Mouse (Mus musculus): ENCODE data around the gene Gatad1.
"Not testable (repeated sequence)": the region's sequence is repeated elsewhere in the genome, so short reads cannot be mapped to it uniquely, and the experiment has no call there.

Gene Gatad1

DNA sequence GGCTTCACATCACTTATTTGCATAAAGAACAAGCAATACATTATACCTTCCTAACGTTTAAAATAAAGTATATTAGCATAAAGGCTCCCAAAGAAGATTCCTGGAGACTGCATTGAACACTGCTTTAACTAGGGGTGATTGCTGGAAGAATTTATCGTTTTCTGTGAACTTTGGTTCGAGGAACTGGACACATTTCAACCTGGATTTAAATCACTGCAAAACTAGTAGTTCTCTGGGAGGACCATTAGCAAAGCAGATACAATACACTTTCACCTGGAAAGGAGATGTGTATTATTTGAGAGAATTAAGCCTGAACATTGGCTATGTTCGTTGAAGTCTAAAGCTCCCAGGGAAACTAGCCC lies 8.2 kb downstream of the Gatad1 start:
- H3K27me3 ChIP-seq (ENCODE audit: control insufficient read depth, insufficient read depth, low read length, poor library complexity, severe bottlenecking): no peaks in the 10 kb centered on the region
- peaks cover 4% of the 10 kb centered on the region for H3K36me3 ChIP-seq (ENCODE audit: control insufficient read depth, insufficient read depth, low read length, poor library complexity, severe bottlenecking)
- DNase-seq (ENCODE audit: low read depth, low spot score): no peak

DNA sequence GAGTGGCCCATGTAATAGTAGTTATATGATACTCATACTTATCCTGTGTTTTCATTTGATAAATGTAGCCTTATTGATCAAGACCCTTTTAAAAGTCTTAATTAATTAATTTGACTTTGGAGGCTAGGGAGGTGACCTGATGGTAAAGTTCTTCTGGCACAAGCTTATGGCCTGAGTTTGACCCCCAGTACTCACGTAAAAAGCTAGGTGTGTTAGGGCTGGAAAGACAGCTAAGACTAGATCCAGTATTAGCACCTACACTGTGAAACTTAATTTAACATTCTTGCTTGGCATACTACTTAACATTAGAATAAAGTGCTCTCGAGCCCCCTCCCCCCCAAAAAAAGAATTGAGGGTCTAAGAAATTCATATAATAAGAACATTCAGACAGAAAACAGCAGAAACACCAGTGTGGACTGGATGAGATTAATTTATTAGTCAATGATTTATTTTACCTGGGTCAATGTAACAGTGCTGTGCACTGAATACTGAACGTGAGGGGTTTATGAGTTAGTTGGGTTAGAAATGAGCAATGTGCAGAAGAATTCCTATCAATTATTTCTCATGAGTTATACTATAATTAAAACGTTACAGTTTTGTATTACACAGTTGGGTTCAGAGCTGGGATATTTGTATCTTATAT lies 8.7 kb downstream of the Gatad1 start:
- no peaks in the 10 kb centered on the region for H3K27me3 ChIP-seq (ENCODE audit: control insufficient read depth, insufficient read depth, low read length, poor library complexity, severe bottlenecking)
- DNase-seq (ENCODE audit: low read depth, low spot score): no peak
- H3K36me3 ChIP-seq (ENCODE audit: control insufficient read depth, insufficient read depth, low read length, poor library complexity, severe bottlenecking): peaks cover 5% of the 10 kb centered on the region

DNA sequence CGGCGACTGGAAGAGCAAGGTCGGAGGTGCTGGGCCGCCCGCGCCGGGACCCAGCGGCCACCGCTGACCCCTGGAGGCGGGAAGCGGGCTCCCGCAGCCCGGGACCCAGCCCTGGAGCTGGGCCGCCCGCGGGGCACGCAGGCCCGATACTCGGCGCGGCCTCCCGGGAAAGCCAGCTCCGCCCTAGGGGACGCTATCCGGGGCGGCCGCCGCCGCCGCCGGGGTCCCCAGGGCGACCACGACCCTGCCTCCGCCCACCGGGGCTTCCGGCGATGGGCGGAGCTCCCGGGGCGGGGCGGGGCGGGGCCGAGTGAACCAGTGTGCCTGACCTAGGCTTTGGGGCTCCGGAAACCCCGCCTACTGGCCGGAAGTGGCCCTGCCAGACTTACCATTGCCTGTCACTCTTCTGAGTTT lies 9.3 kb downstream of the Gatad1 start:
- Histone ChIP-seq H3K36me3 (ENCODE audit: control insufficient read depth, insufficient read depth, low read length, poor library complexity, severe bottlenecking) (peaks cover 7% of the 10 kb centered on the region), H3K27me3 (ENCODE audit: control insufficient read depth, insufficient read depth, low read length, poor library complexity, severe bottlenecking) (no peaks in the 10 kb centered on the region)
- peak; percentile 93 for DNase-seq (ENCODE audit: low read depth, low spot score)

DNA sequence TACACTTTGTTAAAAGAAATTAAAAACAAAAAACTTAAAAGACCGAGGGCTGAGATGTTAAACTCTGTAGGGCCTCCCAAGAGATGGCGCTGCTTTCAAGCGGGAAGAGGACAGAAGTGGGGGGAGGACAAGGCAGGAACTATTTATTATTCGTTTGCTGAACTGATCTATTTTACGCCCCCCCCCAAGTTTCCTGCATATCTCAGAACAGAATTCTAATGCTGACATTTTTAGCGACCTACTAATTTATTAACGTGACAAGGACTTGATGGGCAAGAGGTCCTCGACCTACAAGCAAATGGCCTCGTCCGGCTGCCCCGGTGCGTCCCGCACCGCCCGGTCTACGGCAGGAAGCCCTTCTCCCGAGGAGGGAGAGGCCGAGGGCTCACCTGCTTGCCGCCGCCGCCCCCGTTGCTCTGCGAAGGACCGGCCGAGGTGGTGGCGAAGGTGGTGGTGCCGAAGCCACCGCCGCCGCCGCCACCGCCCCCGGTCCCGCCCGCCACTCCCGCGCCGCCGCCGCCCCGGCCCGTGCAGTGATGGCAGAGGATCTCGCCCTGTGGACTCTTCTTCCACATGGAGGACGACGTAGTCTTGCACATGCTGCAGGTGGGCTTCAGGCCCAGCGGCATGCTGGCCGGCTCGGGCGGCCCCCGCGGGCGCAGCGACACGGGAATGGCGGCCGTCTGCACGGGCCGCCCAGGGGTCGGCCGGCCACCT lies 9.8 kb downstream of the Gatad1 start:
- peak; percentile 75 for DNase-seq (ENCODE audit: low read depth, low spot score)
- Histone ChIP-seq H3K27me3 (ENCODE audit: control insufficient read depth, insufficient read depth, low read length, poor library complexity, severe bottlenecking) (no peaks in the 10 kb centered on the region), H3K36me3 (ENCODE audit: control insufficient read depth, insufficient read depth, low read length, poor library complexity, severe bottlenecking) (peaks cover 7% of the 10 kb centered on the region)

DNA sequence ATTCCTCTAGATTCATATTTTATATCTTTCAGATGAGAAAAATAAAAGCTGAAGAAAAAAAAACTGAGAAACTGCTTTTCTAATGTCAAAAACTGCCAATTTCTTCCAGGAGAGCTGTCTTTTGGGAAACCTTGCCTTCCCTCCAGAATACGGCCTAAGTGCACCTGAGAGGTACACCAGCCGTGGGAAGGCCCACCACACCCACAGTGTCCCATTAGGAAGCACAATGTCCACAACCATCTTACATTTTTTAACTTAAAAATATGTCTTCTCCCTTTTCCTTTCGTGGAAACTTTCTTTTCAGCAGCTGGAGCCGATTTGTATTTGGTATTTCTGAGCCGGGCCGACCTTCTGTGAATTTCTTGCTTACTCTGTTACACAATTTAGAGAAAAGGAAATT lies 10.4 kb downstream of the Gatad1 start:
- no peaks in the 10 kb centered on the region for H3K27me3 ChIP-seq (ENCODE audit: control insufficient read depth, insufficient read depth, low read length, poor library complexity, severe bottlenecking)
- H3K36me3 ChIP-seq (ENCODE audit: control insufficient read depth, insufficient read depth, low read length, poor library complexity, severe bottlenecking): peaks cover 10% of the 10 kb centered on the region
- no peak for DNase-seq (ENCODE audit: low read depth, low spot score)

DNA sequence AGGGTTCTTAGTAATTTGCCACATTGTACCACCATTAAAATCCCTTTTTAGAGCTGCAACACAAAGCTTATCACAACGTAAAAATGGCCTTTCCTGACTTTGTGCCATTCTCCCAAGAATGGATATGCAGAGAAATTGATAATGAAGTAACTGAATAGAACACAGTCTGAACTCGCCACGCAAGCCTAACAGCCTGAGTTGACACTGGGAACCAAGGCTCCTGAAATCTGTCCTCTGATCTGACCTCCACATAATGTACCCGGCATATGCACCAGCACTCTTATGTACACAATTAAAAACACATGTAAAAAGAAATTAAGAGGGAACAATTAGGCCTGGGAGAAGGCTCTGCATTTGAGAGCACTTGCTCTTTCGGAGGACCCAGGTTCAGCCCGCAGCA lies 11.7 kb downstream of the Gatad1 start:
- Histone ChIP-seq H3K36me3 (ENCODE audit: control insufficient read depth, insufficient read depth, low read length, poor library complexity, severe bottlenecking) (peaks cover 12% of the 10 kb centered on the region), H3K27me3 (ENCODE audit: control insufficient read depth, insufficient read depth, low read length, poor library complexity, severe bottlenecking) (no peaks in the 10 kb centered on the region)
- DNase-seq (ENCODE audit: low read depth, low spot score): no peak

DNA sequence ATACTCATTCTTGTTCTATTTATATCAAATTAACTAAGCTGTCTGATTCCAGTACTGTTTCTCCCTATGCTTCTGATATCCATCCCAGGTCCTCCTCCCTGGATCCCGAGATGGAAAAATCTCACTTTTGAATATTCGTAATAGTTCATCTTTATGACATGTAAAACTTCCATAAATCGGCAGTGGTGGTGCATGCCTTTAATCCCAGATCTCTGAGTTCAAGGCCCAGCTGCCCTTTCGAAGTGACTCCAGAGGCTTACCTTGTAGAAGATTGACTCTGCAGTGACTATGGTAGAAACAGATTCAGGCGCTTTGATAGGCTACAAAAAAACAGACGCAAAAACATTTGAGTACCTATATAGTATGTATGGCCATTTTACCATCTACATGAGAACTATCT lies 12.4 kb downstream of the Gatad1 start:
- H3K36me3 ChIP-seq (ENCODE audit: control insufficient read depth, insufficient read depth, low read length, poor library complexity, severe bottlenecking): peaks cover 12% of the 10 kb centered on the region
- DNase-seq (ENCODE audit: low read depth, low spot score): no peak
- no peaks in the 10 kb centered on the region for H3K27me3 ChIP-seq (ENCODE audit: control insufficient read depth, insufficient read depth, low read length, poor library complexity, severe bottlenecking)

DNA sequence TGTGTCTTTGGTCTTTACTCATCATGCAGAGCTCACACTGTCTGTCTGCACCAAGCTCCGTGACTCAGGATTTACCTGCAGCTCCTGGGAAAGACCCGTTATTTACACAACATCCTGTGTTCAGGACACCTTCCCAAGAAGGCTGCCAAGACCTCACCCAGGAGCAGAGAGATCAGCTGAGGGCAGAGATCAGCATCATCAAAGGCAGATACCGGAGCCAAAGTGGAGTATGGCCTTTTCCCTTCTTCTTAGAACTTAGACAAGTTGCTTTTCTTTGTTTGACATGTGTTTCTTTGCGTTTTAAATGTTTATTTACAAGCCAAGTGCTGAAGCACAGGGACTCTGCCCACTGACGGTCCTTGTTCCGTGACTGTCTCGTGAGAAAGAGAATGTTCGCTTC lies 21.7 kb downstream of the Gatad1 start:
- 0 out of 2 replicates have a peak, but pooled peaks cover 2% of the 10 kb centered on the region for H3K36me3 ChIP-seq (ENCODE audit: control insufficient read depth, insufficient read depth, low read length, poor library complexity, severe bottlenecking)
- H3K27me3 ChIP-seq (ENCODE audit: control insufficient read depth, insufficient read depth, low read length, poor library complexity, severe bottlenecking): no peaks in the 10 kb centered on the region
- no peak for DNase-seq (ENCODE audit: low read depth, low spot score)

DNA sequence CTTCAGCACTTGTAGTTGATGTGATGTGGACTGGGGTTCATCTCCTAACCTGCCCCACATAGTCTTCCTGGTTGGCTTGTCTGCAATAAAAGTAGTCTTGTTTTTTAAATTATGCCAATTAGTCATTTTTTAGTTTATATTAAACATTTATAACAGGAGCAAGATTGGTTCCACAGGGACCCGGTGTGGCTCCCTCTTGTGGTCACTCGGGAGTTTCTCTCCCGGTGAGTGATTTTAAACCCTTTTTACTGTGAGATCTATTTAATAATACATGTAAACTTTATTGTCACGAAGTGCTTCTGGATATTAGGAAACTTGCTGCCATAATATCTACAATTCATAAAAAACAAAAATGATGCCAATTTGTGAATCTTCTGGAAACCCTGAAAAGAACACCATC lies 23.0 kb downstream of the Gatad1 start:
- H3K36me3 ChIP-seq (ENCODE audit: control insufficient read depth, insufficient read depth, low read length, poor library complexity, severe bottlenecking): 0 out of 2 replicates have a peak, but pooled peaks cover 2% of the 10 kb centered on the region
- DNase-seq (ENCODE audit: low read depth, low spot score): peak; percentile 35
- no peaks in the 10 kb centered on the region for H3K27me3 ChIP-seq (ENCODE audit: control insufficient read depth, insufficient read depth, low read length, poor library complexity, severe bottlenecking)

DNA sequence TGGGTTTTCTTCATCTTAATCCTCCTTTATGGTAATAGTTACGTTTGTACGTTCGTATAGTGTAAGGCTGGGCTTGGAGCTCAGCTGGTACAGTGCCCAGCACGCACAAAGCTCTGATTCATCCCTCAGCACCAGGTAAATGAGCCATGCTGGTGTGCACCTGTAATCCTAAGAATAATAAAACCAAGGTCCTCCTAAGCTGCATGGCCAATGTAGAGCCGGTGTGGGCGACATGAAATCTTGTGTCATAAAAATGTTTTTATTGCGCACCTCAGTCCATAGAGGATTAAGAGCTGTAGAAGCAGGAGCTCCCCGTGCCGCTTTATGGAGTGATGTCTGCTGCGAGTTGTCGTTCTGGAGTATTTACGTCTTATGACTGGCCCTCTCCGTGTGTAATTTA lies 23.7 kb downstream of the Gatad1 start:
- Histone ChIP-seq H3K27me3 (ENCODE audit: control insufficient read depth, insufficient read depth, low read length, poor library complexity, severe bottlenecking) (no peaks in the 10 kb centered on the region), H3K36me3 (ENCODE audit: control insufficient read depth, insufficient read depth, low read length, poor library complexity, severe bottlenecking) (0 out of 2 replicates have a peak, but pooled peaks cover 2% of the 10 kb centered on the region)
- no peak for DNase-seq (ENCODE audit: low read depth, low spot score)

DNA sequence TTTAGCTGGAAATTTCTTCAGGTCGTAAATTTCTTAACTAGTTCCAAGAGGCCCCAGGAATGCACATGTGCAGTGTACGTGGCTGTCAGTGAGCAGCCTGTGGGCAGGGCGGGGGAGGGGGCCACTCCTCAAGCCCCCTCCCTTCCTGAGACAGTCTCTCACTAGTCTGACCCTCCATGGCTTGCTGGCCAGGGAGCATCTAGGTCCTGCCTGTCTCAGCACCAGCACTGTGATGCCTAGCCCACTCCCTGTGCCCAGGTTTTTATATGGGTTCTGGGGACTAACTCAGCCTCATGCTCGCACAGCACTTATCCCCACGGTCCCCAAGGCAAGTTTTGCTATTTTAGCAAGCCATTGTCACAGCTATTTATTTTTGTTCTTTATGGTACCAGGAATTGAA lies 24.7 kb downstream of the Gatad1 start:
- 0 out of 2 replicates have a peak, but pooled peaks cover 2% of the 10 kb centered on the region for H3K36me3 ChIP-seq (ENCODE audit: control insufficient read depth, insufficient read depth, low read length, poor library complexity, severe bottlenecking)
- no peaks in the 10 kb centered on the region for H3K27me3 ChIP-seq (ENCODE audit: control insufficient read depth, insufficient read depth, low read length, poor library complexity, severe bottlenecking)
- no peak for DNase-seq (ENCODE audit: low read depth, low spot score)

DNA sequence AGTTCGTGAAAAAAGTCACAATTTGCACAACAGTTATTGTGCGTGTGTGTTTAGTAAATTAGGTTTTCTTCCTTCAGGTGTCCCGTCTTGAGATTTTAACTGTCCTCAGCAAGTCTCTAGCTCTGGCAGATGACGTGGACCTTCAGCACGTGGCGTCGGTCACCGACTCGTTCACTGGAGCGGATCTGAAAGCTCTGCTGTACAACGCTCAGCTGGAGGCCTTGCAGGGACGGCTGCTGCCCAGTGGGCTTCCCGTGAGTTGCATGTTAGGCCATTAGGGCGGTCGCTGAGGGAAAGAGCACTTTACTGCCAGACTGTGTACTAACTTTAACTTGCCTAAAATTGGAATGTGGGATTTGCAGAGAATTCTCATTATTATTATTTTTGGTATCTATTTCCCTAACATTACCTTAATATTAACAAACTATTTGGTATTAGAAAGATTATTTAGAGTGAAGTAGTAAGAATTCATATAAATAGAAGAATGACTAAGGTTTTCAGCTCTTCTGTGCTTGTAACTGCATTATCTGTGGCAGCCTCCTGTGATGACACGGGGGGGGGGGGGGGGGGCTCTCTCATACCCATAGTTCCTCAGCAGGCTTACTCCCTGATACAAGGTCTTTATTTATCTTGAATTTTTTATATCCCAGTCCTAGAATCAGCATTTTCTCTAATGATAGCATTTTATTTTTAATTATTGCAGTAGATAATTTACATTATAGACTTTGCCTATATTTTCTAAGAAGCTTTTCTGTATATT lies 25.3 kb downstream of the Gatad1 start:
- Histone ChIP-seq H3K36me3 (ENCODE audit: control insufficient read depth, insufficient read depth, low read length, poor library complexity, severe bottlenecking) (0 out of 2 replicates have a peak, but pooled peaks cover 2% of the 10 kb centered on the region), H3K27me3 (ENCODE audit: control insufficient read depth, insufficient read depth, low read length, poor library complexity, severe bottlenecking) (no peaks in the 10 kb centered on the region)
- no peak for DNase-seq (ENCODE audit: low read depth, low spot score)

DNA sequence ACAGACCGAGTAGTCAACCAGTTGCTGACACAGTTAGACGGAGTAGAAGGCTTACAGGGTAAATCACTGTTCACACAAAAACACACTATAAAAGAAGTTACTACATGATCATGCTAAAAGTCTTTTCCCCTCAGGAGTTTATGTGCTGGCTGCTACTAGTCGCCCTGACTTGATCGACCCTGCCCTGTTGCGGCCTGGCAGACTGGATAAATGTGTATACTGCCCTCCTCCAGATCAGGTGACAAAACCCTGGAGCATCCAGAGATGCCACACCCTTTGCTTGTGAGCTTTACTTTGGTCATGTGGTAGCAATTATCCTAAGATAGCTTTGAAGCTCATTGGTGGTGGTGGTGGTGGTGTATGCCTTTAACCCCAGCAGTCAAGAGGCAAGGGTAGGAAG lies 26.9 kb downstream of the Gatad1 start:
- DNase-seq (ENCODE audit: low read depth, low spot score): no peak
- Histone ChIP-seq H3K36me3 (ENCODE audit: control insufficient read depth, insufficient read depth, low read length, poor library complexity, severe bottlenecking) (peaks cover 5% of the 10 kb centered on the region), H3K27me3 (ENCODE audit: control insufficient read depth, insufficient read depth, low read length, poor library complexity, severe bottlenecking) (no peaks in the 10 kb centered on the region)

DNA sequence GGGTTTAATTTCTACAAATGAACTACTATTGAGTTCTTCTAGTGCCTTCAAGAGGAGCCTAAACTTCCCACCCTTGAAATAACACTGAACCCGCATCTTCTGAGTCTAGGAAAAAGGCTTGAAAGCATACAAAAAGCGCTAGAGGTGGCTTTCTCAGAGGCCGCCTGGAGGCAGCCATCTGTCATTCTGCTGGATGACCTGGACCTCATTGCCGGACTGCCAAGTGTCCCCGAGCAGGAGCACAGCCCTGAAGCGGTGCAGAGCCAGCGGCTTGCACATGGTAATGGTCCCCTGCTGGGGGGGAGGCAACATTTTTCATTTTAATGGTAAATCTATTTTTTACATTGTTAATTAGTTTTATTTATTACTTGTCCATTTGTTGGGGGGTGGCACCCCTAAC lies 36.5 kb downstream of the Gatad1 start:
- peaks cover 6% of the 10 kb centered on the region; the same call in 1 of the 2 replicates for H3K36me3 ChIP-seq (ENCODE audit: control insufficient read depth, insufficient read depth, low read length, poor library complexity, severe bottlenecking)

DNA sequence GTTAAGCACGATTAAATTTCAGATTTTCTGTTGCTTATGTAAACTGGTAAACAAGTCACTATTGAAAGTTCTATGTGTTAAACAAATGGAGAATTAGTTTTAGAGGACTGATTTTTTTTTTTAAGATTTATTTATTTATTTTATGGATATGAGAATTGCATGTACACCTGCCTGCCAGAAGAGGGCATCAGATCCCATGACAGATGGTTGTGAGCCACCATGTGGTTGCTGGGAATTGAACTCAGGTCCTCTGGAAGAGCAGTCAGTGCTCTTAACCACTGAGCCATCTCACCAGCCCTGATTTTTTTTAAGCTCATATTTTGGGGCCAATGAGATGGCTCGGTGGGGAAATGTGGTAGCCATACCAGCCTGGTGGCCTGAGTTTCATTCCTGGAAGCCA lies 45.1 kb downstream of the Gatad1 start:
- not testable (repeated sequence) for DNase-seq (ENCODE audit: low read depth, low spot score); H3K36me3 ChIP-seq (ENCODE audit: control insufficient read depth, insufficient read depth, low read length, poor library complexity, severe bottlenecking); H3K27me3 ChIP-seq (ENCODE audit: control insufficient read depth, insufficient read depth, low read length, poor library complexity, severe bottlenecking)

More for the DNA sequence above, 36.5 kb downstream of the Gatad1 start:
- DNase-seq (ENCODE audit: low read depth, low spot score): no peak
- no peaks in the 10 kb centered on the region for H3K27me3 ChIP-seq (ENCODE audit: control insufficient read depth, insufficient read depth, low read length, poor library complexity, severe bottlenecking)

All from splenic B cell, adult 2 months (primary cell).